Mouse (Mus musculus) layer of hippocampus, adult 8-10 months (tissue): ENCODE data around the gene Csf2rb2. TPM values are rescaled to one million over a fixed set of nuclear protein-coding genes. Genes with fewer than 3 reads are reported as not detected.
"Not testable (repeated sequence)": the region's sequence is repeated elsewhere in the genome, so short reads cannot be mapped to it uniquely, and the experiment has no call there.

Experiments
- DNase-seq, 2 experiments: peaks; one replicate each; pipeline ENCODE4 v3.0.0; 2022; ENCODE audit warnings: low spot score in 2 of 2
- total RNA-seq, 4 experiments: library from RNA; stranded (reverse); gene quantifications; 2 replicates each; pipeline ENCODE4 v1.2.4; 2022

Gene Csf2rb2
- total RNA-seq = 1 to 10 TPM; 1.4 to 4.5 (median 2.9) TPM

GRCm38 (mm10) chr15:78305341-78305933, at the start of gene Csf2rb2:
TSS of gene Csf2rb2 (minus strand) at chr15:78305721.
- DNase-seq = no peak

- peak in 1 of 2 experiments; percentile 54 for DNase-seq
Measured at GRCm38 (mm10) chr15:78354958-78355357, 49.4 kb upstream of the Csf2rb2 start.

- no peak for DNase-seq
Measured at GRCm38 (mm10) chr15:78351586-78352165, 46.2 kb upstream of the Csf2rb2 start.

- no peak for DNase-seq
Measured at GRCm38 (mm10) chr15:78344567-78344966, 39.0 kb upstream of the Csf2rb2 start.

- DNase-seq = no peak
Measured at GRCm38 (mm10) chr15:78343683-78344082, 38.2 kb upstream of the Csf2rb2 start.

GRCm38 (mm10) chr15:78340919-78341318, 35.4 kb upstream of the Csf2rb2 start:
- not testable (repeated sequence) for DNase-seq

GRCm38 (mm10) chr15:78339627-78340423, 34.3 kb upstream of the Csf2rb2 start:
- DNase-seq = peak; percentile 52 to 64

GRCm38 (mm10) chr15:78334380-78334779, 28.9 kb upstream of the Csf2rb2 start:
- DNase-seq = no peak

- no peak for DNase-seq
Measured at GRCm38 (mm10) chr15:78332981-78333380, 27.5 kb upstream of the Csf2rb2 start.

GRCm38 (mm10) chr15:78331523-78332340, 26.2 kb upstream of the Csf2rb2 start:
- DNase-seq = no peak

- DNase-seq = no peak
Measured at GRCm38 (mm10) chr15:78330706-78331105, 25.2 kb upstream of the Csf2rb2 start.

- not testable (repeated sequence) for DNase-seq
Measured at GRCm38 (mm10) chr15:78329972-78330371, 24.5 kb upstream of the Csf2rb2 start.

- no peak for DNase-seq
Measured at GRCm38 (mm10) chr15:78328520-78329097, 23.1 kb upstream of the Csf2rb2 start.

- DNase-seq = not testable (repeated sequence)
Measured at GRCm38 (mm10) chr15:78327753-78328341, 22.3 kb upstream of the Csf2rb2 start.

- no peak for DNase-seq
Measured at GRCm38 (mm10) chr15:78326747-78327146, 21.2 kb upstream of the Csf2rb2 start.

GRCm38 (mm10) chr15:78325671-78326339, 20.3 kb upstream of the Csf2rb2 start, which contains the start of gene Csf2rb:
TSS of gene Csf2rb (plus strand) at chr15:78325752.
- no peak for DNase-seq

- DNase-seq = no peak
Measured at GRCm38 (mm10) chr15:78324294-78324693, 18.8 kb upstream of the Csf2rb2 start.

GRCm38 (mm10) chr15:78323366-78323765, 17.8 kb upstream of the Csf2rb2 start:
- no peak for DNase-seq

GRCm38 (mm10) chr15:78320825-78321496, 15.4 kb upstream of the Csf2rb2 start:
- DNase-seq = peak; percentile 33 to 46
